Mouse (Mus musculus) kidney, adult 11 months (tissue): ENCODE measurements around the gene Gm43518.
A peak's percentile ranks its signal among the peaks of the same experiment; 100 is the strongest.

ENCODE experiments used
- DNase-seq: peaks from one replicate; pipeline ENCODE4 v3.0.0; 2022

The Gm43518 gene

GRCm38 (mm10) chr5:123933957-123934591 lies 6.9 kb downstream of the Gm43518 start:
- no peak for DNase-seq

- DNase-seq = no peak
Measured at GRCm38 (mm10) chr5:123935931-123936330, 8.7 kb downstream of the Gm43518 start.

GRCm38 (mm10) chr5:123938479-123938878 lies 11.3 kb downstream of the Gm43518 start:
- DNase-seq = no peak

- DNase-seq = no peak
Measured at GRCm38 (mm10) chr5:123946546-123946945, 19.3 kb downstream of the Gm43518 start.

- DNase-seq = no peak
Measured at GRCm38 (mm10) chr5:123947041-123947761, 20.0 kb downstream of the Gm43518 start.

GRCm38 (mm10) chr5:123952365-123953045 lies 25.3 kb downstream of the Gm43518 start:
- DNase-seq = no peak

- no peak for DNase-seq
Measured at GRCm38 (mm10) chr5:123957213-123957612, 30.0 kb downstream of the Gm43518 start.

GRCm38 (mm10) chr5:123959018-123959417 lies 31.8 kb downstream of the Gm43518 start:
- DNase-seq = no peak

GRCm38 (mm10) chr5:123960129-123960528 lies 32.9 kb downstream of the Gm43518 start:
- DNase-seq = no peak

GRCm38 (mm10) chr5:123961046-123961445 lies 33.8 kb downstream of the Gm43518 start:
- DNase-seq = no peak

GRCm38 (mm10) chr5:123964208-123964607 lies 37.0 kb downstream of the Gm43518 start:
- no peak for DNase-seq

- DNase-seq = no peak
Measured at GRCm38 (mm10) chr5:123966759-123967158, 39.5 kb downstream of the Gm43518 start.

GRCm38 (mm10) chr5:123968468-123968867 lies 41.2 kb downstream of the Gm43518 start:
- no peak for DNase-seq

- DNase-seq = peak; percentile 75
Measured at GRCm38 (mm10) chr5:123969216-123969615, 42.0 kb downstream of the Gm43518 start.

- DNase-seq = no peak
Measured at GRCm38 (mm10) chr5:123970576-123970975, 43.4 kb downstream of the Gm43518 start.

- DNase-seq = no peak
Measured at GRCm38 (mm10) chr5:123972453-123972852, 45.2 kb downstream of the Gm43518 start.

GRCm38 (mm10) chr5:123973299-123974178 lies 46.3 kb downstream of the Gm43518 start, which contains the start of gene Hip1r:
Hip1r (plus strand) TSS chr5:123973628.
- DNase-seq = peak; percentile 80

- no peak for DNase-seq
Measured at GRCm38 (mm10) chr5:123974179-123974485, 46.9 kb downstream of the Gm43518 start.

GRCm38 (mm10) chr5:123974616-123975111 lies 47.4 kb downstream of the Gm43518 start:
- peak; percentile 41 for DNase-seq

GRCm38 (mm10) chr5:123975668-123976180 lies 48.5 kb downstream of the Gm43518 start:
- peak; percentile 73 for DNase-seq

GRCm38 (mm10) chr5:123977231-123977630 lies 50.0 kb downstream of the Gm43518 start:
- DNase-seq = no peak

- no peak for DNase-seq
Measured at GRCm38 (mm10) chr5:123978131-123978530, 50.9 kb downstream of the Gm43518 start.
